Mouse (Mus musculus) forebrain, embryonic 12.5 days (tissue): ENCODE results near the gene Zfp62. TPM values are rescaled to one million over a fixed set of nuclear protein-coding genes. Genes with fewer than 3 reads are reported as not detected.

ENCODE experiments used
- ATAC-seq: fragments of 200-750 bp; cut with Nextera tagmentation; 2 replicates; pipeline ENCODE4 v1.8.0; 2017; ENCODE audit warnings: moderate TSS enrichment; ENCODE audit not compliant: low FRiP score
- H3K27ac ChIP-seq: fragments of 300-500 bp; sonication (generic); 2 replicates; pipeline ENCODE4 v1.5.1; 2016; ENCODE audit warnings: mild to moderate bottlenecking
- H3K27me3 ChIP-seq: fragments of 300-500 bp; sonication (generic); 2 replicates; pipeline ENCODE4 v1.6.1; 2016; ENCODE audit warnings: mild to moderate bottlenecking
- H3K36me3 ChIP-seq: fragments of 300-500 bp; sonication (generic); replicated peaks from 2 replicates; pipeline ENCODE4 v1.6.1; 2016; ENCODE audit warnings: mild to moderate bottlenecking
- H3K4me1 ChIP-seq: fragments of 300-500 bp; sonication (generic); 2 replicates; pipeline ENCODE4 v1.6.1; 2016
- H3K4me2 ChIP-seq: fragments of 300-500 bp; sonication (generic); 2 replicates; pipeline ENCODE4 v1.6.1; 2016; ENCODE audit warnings: mild to moderate bottlenecking, moderate library complexity
- H3K4me3 ChIP-seq: fragments of 300-500 bp; sonication (generic); replicated peaks from 2 replicates; pipeline ENCODE4 v1.5.1; 2016; ENCODE audit warnings: mild to moderate bottlenecking
- H3K9ac ChIP-seq: fragments of 300-500 bp; sonication (generic); 2 replicates; pipeline ENCODE4 v1.6.1; 2016; ENCODE audit warnings: mild to moderate bottlenecking
- H3K9me3 ChIP-seq: fragments of 300-500 bp; sonication (generic); 2 replicates; pipeline ENCODE4 v1.6.1; 2016
- WGBS: fragments of 180-500 bp; shearing (Covaris S2); methylation state at CpG from one replicate; pipeline ENCODE4 v1.1.7; 2016; 5-methylcytosine and 5-hydroxymethylcytosine counted together
- polyA plus RNA-seq: library from polyadenylated mRNA; unstranded; fragments of >200 nt; fragmentation: Nextera tagmentation; extraction: Ambion mirVana; gene quantifications from 2 replicates; pipeline ENCODE4 v1.2.1, GENCODE M21; 2016

Zfp62 gene
- polyA plus RNA-seq, 1 experiment from 2014 or later, result 63.3 TPM

DNA sequence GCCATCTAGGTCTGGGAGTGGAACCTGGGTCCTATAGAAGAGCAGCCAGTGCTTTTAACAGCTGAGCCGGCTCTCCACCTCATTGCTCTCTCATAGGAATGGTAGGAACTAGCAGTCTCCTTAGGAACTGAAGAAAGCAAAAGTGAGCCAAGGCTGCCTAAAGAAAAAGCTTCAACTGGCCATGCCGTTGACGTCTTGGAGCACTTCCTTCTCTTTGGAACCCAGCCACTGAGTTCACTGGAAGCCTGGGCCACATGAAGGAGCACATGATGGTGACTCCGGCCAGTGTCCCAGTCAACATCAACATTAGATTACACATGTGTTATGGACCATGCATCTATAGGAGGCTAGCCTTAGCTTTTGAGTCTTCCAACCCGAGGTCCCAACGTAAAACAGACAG lies 49.9 kb downstream of the Zfp62 start:
- H3K4me1 ChIP-seq, result peaks cover 34% of the 10 kb centered on the region
- WGBS, result 99% methylated on average over 6 of the region's 6 CpGs
- peaks cover 17% of the 10 kb centered on the region for H3K36me3 ChIP-seq
- H3K27me3 ChIP-seq, result no peaks in the 10 kb centered on the region
- no peaks in the 10 kb centered on the region for H3K9me3 ChIP-seq
- H3K4me3 ChIP-seq, result no peak overlapping the region
- no peak overlapping the region for H3K4me2 ChIP-seq
- H3K9ac ChIP-seq, result no peak overlapping the region
- H3K27ac ChIP-seq, result no peak overlapping the region
- no peak for ATAC-seq

DNA sequence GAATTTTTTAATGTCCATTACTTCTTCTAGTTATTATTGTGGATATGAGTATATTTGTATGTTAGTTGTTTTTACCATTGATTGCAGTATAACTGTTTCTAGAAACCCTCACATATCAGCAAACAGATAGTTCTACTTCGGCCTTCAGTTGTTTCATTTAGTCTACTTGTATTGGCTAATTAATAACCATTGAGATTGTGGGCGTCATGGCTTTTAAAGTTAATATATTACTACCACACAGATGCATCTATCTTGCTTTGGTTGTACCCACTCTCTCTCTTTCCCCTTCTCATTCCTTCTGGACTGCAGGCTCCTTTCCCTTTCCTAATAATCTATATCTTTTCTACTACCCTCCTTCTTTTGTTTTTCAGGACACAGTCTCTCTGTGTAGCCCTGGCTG lies 56.2 kb downstream of the Zfp62 start:
- WGBS, result 94% methylated on average over 2 of the region's 2 CpGs
- Histone ChIP-seq H3K4me1 (no peaks in the 10 kb centered on the region), H3K27me3 (no peaks in the 10 kb centered on the region)

DNA sequence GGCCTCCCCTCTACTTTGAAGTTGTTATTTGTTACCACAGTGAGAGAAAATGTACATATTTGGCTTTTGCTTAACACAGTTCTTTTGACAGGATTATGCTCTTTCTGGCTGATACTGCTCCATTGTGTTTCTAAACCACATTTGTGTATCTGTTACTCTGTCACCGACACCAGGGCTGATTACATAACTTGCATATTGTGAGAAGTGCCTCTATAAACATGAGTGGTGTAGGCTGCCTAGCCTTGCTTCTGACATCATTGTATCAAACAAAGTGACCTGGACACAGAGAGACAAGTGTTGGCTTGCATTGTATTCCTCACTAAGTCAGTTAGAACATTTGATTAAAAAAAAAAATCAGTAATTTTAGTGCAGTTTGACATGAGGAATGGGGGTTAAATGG lies 56.7 kb downstream of the Zfp62 start:
- ATAC-seq, result no peak
- H3K9ac ChIP-seq, result no peak overlapping the region
- no peaks in the 10 kb centered on the region for H3K4me1 ChIP-seq
- H3K36me3 ChIP-seq, result peaks cover 35% of the 10 kb centered on the region
- no peak overlapping the region for H3K4me2 ChIP-seq
- no peaks in the 10 kb centered on the region for H3K27me3 ChIP-seq
- H3K9me3 ChIP-seq, result no peaks in the 10 kb centered on the region
- WGBS, result 88% methylated on average over 1 of the region's 1 CpGs
- H3K27ac ChIP-seq, result no peak overlapping the region
- no peak overlapping the region for H3K4me3 ChIP-seq

More for the DNA sequence above, 56.2 kb downstream of the Zfp62 start:
- H3K36me3 ChIP-seq, result peaks cover 41% of the 10 kb centered on the region
- ATAC-seq, result no peak
- no peak overlapping the region for H3K27ac ChIP-seq
- H3K9me3 ChIP-seq, result no peaks in the 10 kb centered on the region
- no peak overlapping the region for H3K9ac ChIP-seq
- H3K4me3 ChIP-seq, result no peak overlapping the region
- no peak overlapping the region for H3K4me2 ChIP-seq

DNA sequence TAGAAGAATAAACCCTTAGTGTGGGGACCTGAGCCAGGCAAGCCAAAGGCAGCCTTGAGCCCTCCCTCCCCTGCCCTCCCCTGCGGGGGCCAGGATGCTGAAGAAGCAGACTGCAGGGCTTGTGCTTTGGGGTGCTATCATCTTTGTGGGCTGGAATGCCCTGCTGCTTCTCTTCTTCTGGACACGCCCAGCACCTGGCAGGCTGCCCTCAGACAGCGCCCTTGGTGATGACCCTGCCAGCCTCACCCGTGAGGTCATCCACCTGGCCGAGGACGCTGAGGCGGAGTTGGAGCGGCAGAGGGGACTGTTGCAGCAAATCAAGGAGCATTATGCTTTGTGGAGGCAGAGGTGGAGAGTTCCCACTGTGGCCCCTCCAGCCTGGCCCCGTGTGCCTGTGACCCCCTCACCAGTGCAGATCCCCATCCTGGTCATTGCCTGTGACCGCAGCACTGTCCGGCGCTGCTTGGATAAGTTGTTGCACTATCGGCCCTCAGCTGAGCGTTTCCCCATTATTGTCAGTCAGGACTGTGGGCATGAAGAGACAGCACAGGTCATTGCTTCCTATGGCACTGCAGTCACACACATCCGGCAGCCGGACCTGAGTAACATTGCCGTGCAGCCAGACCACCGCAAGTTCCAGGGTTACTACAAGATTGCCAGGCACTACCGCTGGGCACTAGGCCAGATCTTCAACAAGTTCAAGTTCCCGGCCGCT lies 57.7 kb downstream of the Zfp62 start:
- Histone ChIP-seq H3K27me3 (no peaks in the 10 kb centered on the region), H3K9ac (no peak overlapping the region), H3K36me3 (peaks cover 33% of the 10 kb centered on the region), H3K27ac (no peak overlapping the region), H3K4me3 (no peak overlapping the region), H3K4me1 (no peaks in the 10 kb centered on the region), H3K4me2 (no peak overlapping the region), H3K9me3 (no peaks in the 10 kb centered on the region)
- 96% methylated on average over 20 of the region's 21 CpGs for WGBS
- no peak for ATAC-seq

DNA sequence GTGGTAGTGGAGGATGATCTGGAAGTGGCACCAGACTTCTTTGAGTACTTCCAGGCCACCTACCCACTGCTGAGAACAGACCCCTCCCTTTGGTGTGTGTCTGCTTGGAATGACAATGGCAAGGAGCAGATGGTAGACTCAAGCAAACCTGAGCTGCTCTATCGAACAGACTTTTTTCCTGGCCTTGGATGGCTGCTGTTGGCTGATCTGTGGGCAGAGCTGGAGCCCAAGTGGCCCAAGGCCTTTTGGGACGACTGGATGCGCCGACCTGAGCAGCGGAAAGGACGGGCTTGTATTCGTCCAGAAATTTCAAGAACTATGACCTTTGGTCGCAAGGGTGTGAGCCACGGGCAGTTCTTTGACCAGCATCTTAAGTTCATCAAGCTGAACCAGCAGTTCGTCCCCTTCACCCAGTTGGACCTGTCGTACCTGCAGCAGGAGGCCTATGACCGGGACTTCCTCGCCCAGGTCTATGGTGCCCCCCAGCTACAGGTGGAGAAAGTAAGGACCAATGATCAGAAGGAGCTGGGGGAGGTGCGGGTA lies 58.3 kb downstream of the Zfp62 start:
- no peak for ATAC-seq
- 95% methylated on average over 14 of the region's 14 CpGs for WGBS
- H3K36me3 ChIP-seq, result peaks cover 33% of the 10 kb centered on the region

DNA sequence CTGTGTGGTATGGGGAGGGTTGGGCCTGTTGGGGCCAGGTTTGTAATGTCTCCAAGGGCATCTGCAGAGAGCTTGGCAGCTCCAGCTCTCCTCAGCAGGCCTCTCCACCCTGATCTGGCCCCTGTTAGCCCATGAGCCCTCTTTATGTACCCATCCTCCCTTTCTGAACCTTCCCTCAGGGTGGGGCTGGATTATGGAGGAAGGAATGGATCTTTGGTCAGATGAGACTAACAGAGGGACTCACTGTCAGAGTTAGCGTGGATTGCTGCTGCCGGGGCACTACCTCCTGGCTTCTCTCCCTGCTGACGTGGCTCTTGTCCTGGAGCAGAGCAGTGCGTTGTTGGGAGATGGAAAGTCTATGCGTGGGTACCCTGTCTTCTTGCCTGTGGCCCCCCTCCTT lies 59.2 kb downstream of the Zfp62 start:
- WGBS, result 94% methylated on average over 5 of the region's 5 CpGs
- Histone ChIP-seq H3K36me3 (peaks cover 33% of the 10 kb centered on the region), H3K27ac (no peak overlapping the region), H3K4me1 (no peaks in the 10 kb centered on the region), H3K4me3 (no peak overlapping the region), H3K9me3 (no peaks in the 10 kb centered on the region), H3K9ac (no peak overlapping the region), H3K27me3 (no peaks in the 10 kb centered on the region), H3K4me2 (no peak overlapping the region)
- ATAC-seq, result no peak

More for the DNA sequence above, 58.3 kb downstream of the Zfp62 start:
- H3K4me1 ChIP-seq, result no peaks in the 10 kb centered on the region
- H3K9me3 ChIP-seq, result no peaks in the 10 kb centered on the region
- no peak overlapping the region for H3K4me2 ChIP-seq
- H3K27ac ChIP-seq, result no peak overlapping the region
- no peaks in the 10 kb centered on the region for H3K27me3 ChIP-seq
- no peak overlapping the region for H3K9ac ChIP-seq
- H3K4me3 ChIP-seq, result no peak overlapping the region

DNA sequence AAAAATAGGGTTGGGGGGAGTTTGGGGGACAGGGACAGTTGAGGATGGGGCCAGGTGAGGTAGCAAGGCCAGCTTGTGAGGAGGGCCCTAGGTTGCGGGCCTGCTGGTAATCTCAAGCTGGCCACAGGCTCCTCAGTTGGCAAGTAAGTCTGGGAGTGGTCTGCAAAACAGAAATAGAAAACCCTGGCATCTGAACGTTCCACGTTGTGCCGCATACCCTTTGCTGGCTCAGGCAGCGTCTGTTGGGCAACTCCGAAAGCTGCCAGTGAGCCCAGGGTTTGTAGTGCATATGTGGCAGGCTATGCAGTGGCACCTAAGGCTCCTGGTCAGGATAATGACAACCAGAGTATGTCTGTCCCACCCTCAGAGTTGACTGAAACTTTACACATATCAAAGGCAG lies 60.1 kb downstream of the Zfp62 start:
- ATAC-seq, result no peak
- Histone ChIP-seq H3K4me2 (no peak overlapping the region), H3K9ac (no peak overlapping the region), H3K9me3 (no peaks in the 10 kb centered on the region), H3K36me3 (peaks cover 33% of the 10 kb centered on the region), H3K27ac (no peak overlapping the region), H3K4me3 (no peak overlapping the region), H3K4me1 (no peaks in the 10 kb centered on the region), H3K27me3 (no peaks in the 10 kb centered on the region)
- WGBS, result 97% methylated on average over 6 of the region's 6 CpGs

DNA sequence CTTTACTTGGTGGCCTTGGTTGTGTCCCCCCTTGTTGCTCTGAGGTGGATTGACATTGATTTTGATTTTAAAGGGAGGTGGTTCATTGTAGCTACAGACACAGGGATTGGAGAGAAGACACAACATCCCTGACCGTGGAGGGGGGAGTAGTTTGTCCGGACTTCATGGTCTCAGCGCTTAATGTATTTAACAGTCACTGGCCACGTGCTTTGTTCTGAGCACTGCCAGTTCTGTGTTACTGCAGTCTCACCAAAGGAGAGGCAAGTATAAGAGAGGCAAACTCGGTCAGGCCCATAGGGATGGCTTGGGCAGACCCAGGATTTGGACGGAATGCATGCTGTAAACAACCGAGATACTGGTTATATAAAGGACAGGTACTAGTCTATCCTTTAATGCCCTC lies 61.0 kb downstream of the Zfp62 start:
- no peaks in the 10 kb centered on the region for H3K9me3 ChIP-seq
- 95% methylated on average over 7 of the region's 7 CpGs for WGBS
- no peak overlapping the region for H3K27ac ChIP-seq
- no peak overlapping the region for H3K4me3 ChIP-seq
- no peak for ATAC-seq
- no peak overlapping the region for H3K9ac ChIP-seq
- no peaks in the 10 kb centered on the region for H3K27me3 ChIP-seq
- no peaks in the 10 kb centered on the region for H3K4me1 ChIP-seq
- H3K36me3 ChIP-seq, result peaks cover 33% of the 10 kb centered on the region
- no peak overlapping the region for H3K4me2 ChIP-seq

DNA sequence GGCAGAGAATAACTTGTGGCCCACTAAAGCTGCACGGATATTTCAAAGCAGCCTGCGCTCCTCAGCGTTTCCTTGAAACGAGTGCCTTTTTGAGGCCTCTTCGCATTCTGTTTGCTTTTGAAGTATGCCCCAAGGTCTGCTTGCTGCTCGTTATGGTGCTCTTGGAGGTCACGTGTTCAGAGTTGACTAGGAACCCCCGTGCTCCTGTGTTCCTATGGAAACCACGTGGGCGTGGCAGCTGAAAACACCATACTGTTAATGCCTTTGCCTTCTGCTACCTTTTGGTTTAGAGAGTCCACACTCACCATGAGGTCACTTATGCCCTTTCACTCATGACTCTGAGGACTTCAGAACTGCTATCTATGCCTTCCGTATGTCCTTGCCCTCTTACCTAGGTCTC lies 61.5 kb downstream of the Zfp62 start:
- H3K9me3 ChIP-seq, result no peaks in the 10 kb centered on the region
- 77% methylated on average over 11 of the region's 11 CpGs for WGBS
- no peak for ATAC-seq

DNA sequence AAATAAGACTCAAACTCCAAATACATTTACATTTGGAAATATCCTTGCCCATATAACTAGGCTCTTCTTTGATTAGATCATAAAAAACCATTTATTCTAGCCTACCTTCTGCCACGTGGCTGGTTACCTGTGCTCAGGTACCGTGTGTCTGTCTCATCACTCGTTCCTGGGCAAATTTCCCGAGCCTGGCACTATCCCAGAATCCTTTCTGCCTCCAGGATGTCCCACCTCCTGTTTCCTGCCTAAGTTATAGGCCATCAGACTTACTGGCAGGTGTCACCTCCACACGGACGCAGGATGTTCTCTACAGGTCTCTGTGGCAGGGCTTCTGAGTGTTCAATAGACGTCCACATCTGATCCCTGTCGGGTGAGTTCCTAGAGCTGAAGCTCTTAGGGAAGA lies 62.0 kb downstream of the Zfp62 start:
- Histone ChIP-seq H3K9me3 (no peaks in the 10 kb centered on the region), H3K4me3 (no peak overlapping the region), H3K27me3 (no peaks in the 10 kb centered on the region), H3K9ac (no peak overlapping the region), H3K27ac (no peak overlapping the region), H3K4me1 (no peaks in the 10 kb centered on the region), H3K36me3 (peaks cover 30% of the 10 kb centered on the region), H3K4me2 (no peak overlapping the region)
- 89% methylated on average over 8 of the region's 8 CpGs for WGBS
- ATAC-seq, result no peak

More for the DNA sequence above, 61.5 kb downstream of the Zfp62 start:
- Histone ChIP-seq H3K9ac (no peak overlapping the region), H3K4me2 (no peak overlapping the region), H3K27ac (no peak overlapping the region), H3K4me1 (no peaks in the 10 kb centered on the region), H3K36me3 (peaks cover 32% of the 10 kb centered on the region), H3K4me3 (no peak overlapping the region), H3K27me3 (no peaks in the 10 kb centered on the region)

DNA sequence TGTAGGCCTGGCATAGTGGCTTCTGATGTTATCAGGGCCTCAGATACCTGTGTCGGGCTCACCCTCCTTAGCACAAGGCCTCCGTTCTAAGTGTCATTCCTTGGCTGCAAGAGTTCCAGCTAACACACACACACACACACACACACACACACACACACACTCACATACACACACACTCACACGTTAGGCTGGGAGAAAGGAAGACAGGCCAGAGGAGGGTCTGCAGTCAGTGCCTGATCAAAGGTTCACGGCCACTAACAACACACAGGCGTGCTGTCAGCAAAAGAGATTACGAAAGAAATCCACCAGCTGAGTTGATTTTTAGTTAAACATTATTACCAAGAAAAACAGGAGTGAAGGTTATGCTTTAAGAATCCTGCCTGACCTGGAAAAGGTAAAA lies 63.6 kb downstream of the Zfp62 start:
- no peak for ATAC-seq
- no peaks in the 10 kb centered on the region for H3K4me1 ChIP-seq
- H3K4me2 ChIP-seq, result no peak overlapping the region
- H3K9ac ChIP-seq, result no peak overlapping the region
- WGBS, result 96% methylated on average over 6 of the region's 6 CpGs
- no peaks in the 10 kb centered on the region for H3K27me3 ChIP-seq
- H3K4me3 ChIP-seq, result no peak overlapping the region
- H3K36me3 ChIP-seq, result peaks cover 15% of the 10 kb centered on the region
- no peak overlapping the region for H3K27ac ChIP-seq
- H3K9me3 ChIP-seq, result no peaks in the 10 kb centered on the region

DNA sequence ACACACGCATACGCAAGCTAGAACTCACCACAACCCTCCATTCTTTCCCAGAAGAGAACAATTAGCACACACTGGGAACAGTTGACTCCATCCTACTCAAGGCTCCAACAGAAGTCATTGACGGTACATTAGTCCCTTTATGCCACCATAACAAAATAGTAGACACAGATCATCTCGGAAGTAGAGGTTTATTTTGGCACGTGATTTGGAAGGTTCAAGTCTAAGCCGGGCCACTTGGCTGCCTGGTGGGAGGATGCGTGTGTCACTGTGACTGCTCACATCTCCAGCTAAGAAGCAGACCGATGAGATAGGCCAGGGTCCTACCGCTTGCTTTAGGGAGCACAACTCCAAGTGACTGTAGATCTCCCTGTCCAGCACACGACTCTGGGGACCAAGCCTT lies 64.2 kb downstream of the Zfp62 start:
- WGBS, result 89% methylated on average over 10 of the region's 10 CpGs
- peaks cover 9% of the 10 kb centered on the region for H3K36me3 ChIP-seq

DNA sequence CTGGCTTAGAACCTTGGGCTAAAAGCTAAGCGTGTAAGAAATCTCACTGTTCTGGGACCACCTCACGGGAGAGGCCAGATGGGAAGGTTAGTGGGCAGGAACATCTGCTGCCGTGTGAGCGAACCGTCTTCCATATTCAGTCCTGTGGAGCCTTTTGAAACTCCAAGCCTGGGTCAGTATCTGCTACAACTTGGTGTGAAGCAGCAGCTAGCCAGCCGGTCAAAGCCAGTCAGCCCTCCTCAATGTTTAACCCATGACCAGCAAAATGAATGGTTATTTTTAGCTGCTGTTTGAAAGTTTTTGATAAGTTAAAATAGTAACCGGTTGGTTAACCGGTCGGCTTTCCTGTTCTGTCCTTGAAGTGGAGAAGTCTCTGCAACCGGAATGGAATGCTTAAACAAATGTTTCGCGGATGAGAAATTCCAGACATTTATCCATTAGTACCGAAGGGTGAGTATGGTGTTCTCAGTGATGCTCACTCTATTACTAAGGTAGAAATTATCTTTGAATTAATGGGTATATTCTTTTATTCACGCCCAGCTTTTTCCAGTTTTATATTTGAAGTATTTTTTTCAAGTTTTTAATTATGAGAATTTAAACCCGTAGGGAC lies 65.0 kb downstream of the Zfp62 start:
- no peaks in the 10 kb centered on the region for H3K27me3 ChIP-seq
- no peak overlapping the region for H3K4me2 ChIP-seq
- H3K36me3 ChIP-seq, result peaks cover 4% of the 10 kb centered on the region; the same call in 1 of the 2 replicates
- no peak for ATAC-seq
- H3K9me3 ChIP-seq, result no peaks in the 10 kb centered on the region
- 89% methylated on average over 15 of the region's 15 CpGs for WGBS
- H3K4me3 ChIP-seq, result no peak overlapping the region
- no peaks in the 10 kb centered on the region for H3K4me1 ChIP-seq
- no peak overlapping the region for H3K9ac ChIP-seq
- no peak overlapping the region for H3K27ac ChIP-seq

More for the DNA sequence above, 64.2 kb downstream of the Zfp62 start:
- Histone ChIP-seq H3K9ac (no peak overlapping the region), H3K9me3 (no peaks in the 10 kb centered on the region), H3K27me3 (no peaks in the 10 kb centered on the region), H3K4me1 (no peaks in the 10 kb centered on the region), H3K27ac (no peak overlapping the region), H3K4me3 (no peak overlapping the region), H3K4me2 (no peak overlapping the region)
- no peak for ATAC-seq
